Mouse (Mus musculus) hindbrain, postnatal 0 days (tissue): ENCODE results near the gene Tufm. TPM values are rescaled to one million over a fixed set of nuclear protein-coding genes. Genes with fewer than 3 reads are reported as not detected.

Experiments used
- ATAC-seq: fragments of 200-750 bp; cut with Nextera tagmentation; 2 replicates; pipeline ENCODE4 v1.8.0; 2017; ENCODE audit warnings: mild to moderate bottlenecking, moderate TSS enrichment, moderate library complexity
- DNase-seq: peaks from one replicate; pipeline ENCODE4 v3.0.0-alpha.2; 2015; ENCODE audit warnings: low spot score
- H3K27ac ChIP-seq: fragments of 300-500 bp; sonication (generic); 2 replicates; pipeline ENCODE4 v1.5.1; 2014; ENCODE audit warnings: mild to moderate bottlenecking
- H3K27me3 ChIP-seq: fragments of 300-500 bp; sonication (generic); 2 replicates; pipeline ENCODE4 v1.6.1; 2014; ENCODE audit warnings: low read length, mixed read lengths; ENCODE audit not compliant: insufficient read depth
- H3K36me3 ChIP-seq: fragments of 300-500 bp; sonication (generic); 2 replicates; pipeline ENCODE4 v1.6.1; 2014; ENCODE audit warnings: low read length, mixed read lengths; ENCODE audit not compliant: insufficient read depth
- H3K4me1 ChIP-seq: fragments of 300-500 bp; sonication (generic); 2 replicates; pipeline ENCODE4 v1.6.1; 2014; ENCODE audit warnings: antibody characterized with exemption, low read length, mixed read lengths; ENCODE audit not compliant: insufficient read depth
- H3K4me2 ChIP-seq: fragments of 300-500 bp; sonication (generic); 2 replicates; pipeline ENCODE4 v1.6.1; 2014; ENCODE audit warnings: low read depth, mild to moderate bottlenecking, low read length, moderate library complexity, mixed read lengths
- H3K4me3 ChIP-seq: fragments of 300-500 bp; sonication (generic); 2 replicates; pipeline ENCODE4 v1.5.1; 2014; ENCODE audit warnings: low read length
- H3K9ac ChIP-seq: fragments of 300-500 bp; sonication (generic); replicated peaks from 2 replicates; pipeline ENCODE4 v1.6.1; 2014; ENCODE audit warnings: mild to moderate bottlenecking, low read length, moderate library complexity, mixed read lengths
- H3K9me3 ChIP-seq: fragments of 300-500 bp; sonication (generic); 2 replicates; pipeline ENCODE4 v1.6.1; 2016; ENCODE audit warnings: low read length, mixed read lengths
- CTCF ChIP-seq: IDR thresholded peaks from 2 replicates; pipeline ENCODE4 v1.5.1; 2016; ENCODE audit warnings: antibody characterized with exemption, control low read depth, low read depth
- WGBS: fragments of 180-500 bp; shearing (Covaris S2); extraction: QIAGEN DNeasy Blood & Tissue Kit; methylation state at CpG from one replicate; pipeline ENCODE4 v1.1.7; 2014; 5-methylcytosine and 5-hydroxymethylcytosine counted together
- polyA plus RNA-seq: library from polyadenylated mRNA; unstranded; fragments of >200 nt; fragmentation: Nextera tagmentation; extraction: Ambion mirVana; gene quantifications from 2 replicates; pipeline ENCODE4 v1.2.1, GENCODE M21; 2015
- total RNA-seq: library from RNA; depleted of rRNA; stranded (reverse); fragments of >200 nt; gene quantifications from 2 replicates; pipeline ENCODE4 v1.2.3, GENCODE M21; 2014

The Tufm gene
- total and polyA plus RNA-seq, 2 experiments from 2014 or later, result 66.1 to 106 TPM

- Histone ChIP-seq H3K27ac (no peak overlapping the region), H3K9ac (no peak overlapping the region), H3K9me3 (no peaks in the 10 kb centered on the region), H3K4me1 (no peaks in the 10 kb centered on the region), H3K4me3 (no peak overlapping the region), H3K4me2 (no peak overlapping the region), H3K27me3 (no peaks in the 10 kb centered on the region), H3K36me3 (peaks cover 15% of the 10 kb centered on the region)
- ATAC-seq (no peak), DNase-seq (no peak)
- no peak for TF ChIP-seq CTCF
- 50% methylated on average over 5 of the region's 5 CpGs for WGBS
These were observed 22.3 kb upstream of the Tufm start for GRCm38 (mm10) chr7:126464836-126465235.

- ATAC-seq (no peak), DNase-seq (no peak)
- Histone ChIP-seq H3K4me3 (no peak overlapping the region), H3K27me3 (no peaks in the 10 kb centered on the region), H3K27ac (no peak overlapping the region), H3K4me2 (no peak overlapping the region), H3K9ac (no peak overlapping the region), H3K36me3 (peaks cover 15% of the 10 kb centered on the region), H3K4me1 (no peaks in the 10 kb centered on the region), H3K9me3 (no peaks in the 10 kb centered on the region)
- WGBS, result 43% methylated on average over 7 of the region's 7 CpGs
- no peak for TF ChIP-seq CTCF
These were observed 21.7 kb upstream of the Tufm start for GRCm38 (mm10) chr7:126465246-126466030.

GRCm38 (mm10) chr7:126466116-126466515, 21.0 kb upstream of the Tufm start:
- H3K36me3 ChIP-seq, result peaks cover 16% of the 10 kb centered on the region
- 77% methylated on average over 9 of the region's 9 CpGs for WGBS
- no peak for TF ChIP-seq CTCF

GRCm38 (mm10) chr7:126466707-126467106, 20.5 kb upstream of the Tufm start:
- H3K27ac ChIP-seq, result no peak overlapping the region
- WGBS, result 88% methylated on average over 5 of the region's 5 CpGs
- no peaks in the 10 kb centered on the region for H3K4me1 ChIP-seq
- no peak overlapping the region for H3K4me2 ChIP-seq
- DNase-seq (no peak), ATAC-seq (no peak)
- TF ChIP-seq CTCF, result no peak
- H3K9me3 ChIP-seq, result no peaks in the 10 kb centered on the region
- no peak overlapping the region for H3K9ac ChIP-seq
- no peaks in the 10 kb centered on the region for H3K27me3 ChIP-seq
- no peak overlapping the region for H3K4me3 ChIP-seq
- peaks cover 20% of the 10 kb centered on the region for H3K36me3 ChIP-seq

More at GRCm38 (mm10) chr7:126466116-126466515, 21.0 kb upstream of the Tufm start:
- ATAC-seq (no peak), DNase-seq (no peak)
- Histone ChIP-seq H3K9me3 (no peaks in the 10 kb centered on the region), H3K4me1 (no peaks in the 10 kb centered on the region), H3K27me3 (no peaks in the 10 kb centered on the region), H3K4me3 (no peak overlapping the region), H3K4me2 (no peak overlapping the region), H3K9ac (no peak overlapping the region), H3K27ac (no peak overlapping the region)

GRCm38 (mm10) chr7:126467271-126467670, 19.9 kb upstream of the Tufm start:
- ATAC-seq (no peak), DNase-seq (peak; percentile 39)
- no peaks in the 10 kb centered on the region for H3K9me3 ChIP-seq
- H3K4me1 ChIP-seq, result no peaks in the 10 kb centered on the region
- H3K36me3 ChIP-seq, result peaks cover 26% of the 10 kb centered on the region
- 66% methylated on average over 5 of the region's 5 CpGs for WGBS
- H3K4me3 ChIP-seq, result no peak overlapping the region
- H3K27ac ChIP-seq, result no peak overlapping the region
- no peak overlapping the region for H3K4me2 ChIP-seq
- H3K9ac ChIP-seq, result no peak overlapping the region
- H3K27me3 ChIP-seq, result no peaks in the 10 kb centered on the region
- TF ChIP-seq CTCF, result peak; percentile 63

- 94% methylated on average over 18 of the region's 18 CpGs for WGBS
- DNase-seq, result no peak
- H3K4me2 ChIP-seq, result no peak overlapping the region
- no peak for TF ChIP-seq CTCF
- H3K4me1 ChIP-seq, result no peaks in the 10 kb centered on the region
- H3K9me3 ChIP-seq, result no peaks in the 10 kb centered on the region
- H3K36me3 ChIP-seq, result peaks cover 31% of the 10 kb centered on the region
- no peaks in the 10 kb centered on the region for H3K27me3 ChIP-seq
- H3K27ac ChIP-seq, result no peak overlapping the region
- H3K4me3 ChIP-seq, result no peak overlapping the region
- ATAC-seq, result no peak
- H3K9ac ChIP-seq, result no peak overlapping the region
These were observed 19.1 kb upstream of the Tufm start for GRCm38 (mm10) chr7:126467834-126468627.
